Mouse (Mus musculus): Measurements from ENCODE around the gene Rad51b.
A peak's percentile ranks its signal among the peaks of the same experiment; 100 is the strongest.

Gene Rad51b

GRCm38 (mm10) chr12:79330571-79330970 is 33.5 kb downstream of the Rad51b start:
- DNase-seq (ENCODE audit: inconsistent ontology term), result no peak

- no peak for DNase-seq (ENCODE audit: inconsistent ontology term)
Observed at GRCm38 (mm10) chr12:79331722-79332121, 34.6 kb downstream of the Rad51b start.

DNA sequence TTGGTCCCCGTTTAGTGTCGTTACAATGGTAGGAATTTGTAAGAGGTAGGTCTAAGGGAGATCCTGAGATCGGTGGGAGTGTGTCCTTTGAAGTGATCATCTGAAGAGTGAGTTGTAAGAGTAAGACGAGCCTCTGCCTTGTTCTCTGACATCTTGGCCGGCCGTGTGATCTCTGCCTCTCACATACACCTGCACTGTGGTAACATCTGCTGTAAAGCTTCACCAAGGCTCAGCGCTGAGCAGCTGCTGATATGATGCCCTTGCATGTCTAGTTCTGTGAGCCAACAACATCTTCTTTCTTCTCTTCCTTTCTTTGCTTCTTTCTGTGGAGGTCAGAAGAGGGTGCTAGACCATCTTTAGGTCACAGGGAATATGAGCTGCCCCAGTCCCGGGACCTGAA is 41.7 kb downstream of the Rad51b start:
- DNase-seq (ENCODE audit: inconsistent ontology term), result no peak

DNA sequence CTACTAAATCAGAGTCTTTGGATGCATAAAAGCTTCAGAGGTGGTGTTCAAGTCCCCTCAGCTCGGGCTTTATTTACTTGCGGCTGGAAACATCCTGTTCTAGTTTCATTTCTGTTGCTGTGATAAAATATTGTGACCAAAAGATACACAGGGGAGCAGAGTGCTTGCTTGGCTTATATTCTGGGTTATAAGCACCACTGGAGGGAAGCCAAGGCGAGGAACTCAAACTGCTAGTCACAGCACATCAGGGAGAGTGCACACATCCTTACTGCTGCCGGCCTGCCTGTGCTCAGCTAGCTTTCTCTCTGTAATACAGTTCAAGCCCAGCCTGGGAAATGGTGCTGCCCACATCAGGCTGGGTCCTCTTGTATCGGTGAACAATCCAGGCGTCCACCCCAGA is 43.4 kb downstream of the Rad51b start:
- DNase-seq (ENCODE audit: inconsistent ontology term), result no peak

DNA sequence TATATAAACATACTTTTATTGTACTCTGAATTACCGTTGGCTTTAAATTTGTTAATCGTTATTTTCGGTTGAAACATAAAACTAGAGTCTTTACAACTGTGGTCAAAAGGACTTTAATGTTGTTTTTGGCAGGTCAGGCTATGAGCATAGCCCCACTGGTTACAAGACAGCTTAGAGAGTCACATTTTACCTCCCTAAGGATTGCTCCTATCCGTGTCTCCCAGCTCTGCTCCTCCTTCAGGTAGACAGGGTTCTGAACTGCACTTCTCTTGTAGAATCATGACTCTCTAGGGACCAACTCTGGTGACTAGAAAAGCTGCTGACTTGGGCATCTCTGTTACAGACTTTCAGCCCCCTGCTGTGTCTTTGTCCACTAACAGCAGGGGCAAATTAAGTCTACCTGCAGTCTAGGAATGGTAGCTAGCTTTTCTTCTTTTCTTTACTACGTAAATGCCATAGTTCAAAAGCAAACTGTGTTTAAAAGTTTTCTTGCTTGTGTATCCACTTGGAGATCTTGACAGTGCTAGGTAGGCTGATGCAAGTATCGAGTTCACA is 44.3 kb downstream of the Rad51b start:
- no peak for DNase-seq (ENCODE audit: inconsistent ontology term)

GRCm38 (mm10) chr12:79346198-79346733 is 49.2 kb downstream of the Rad51b start:
- no peak for DNase-seq (ENCODE audit: inconsistent ontology term)

DNA sequence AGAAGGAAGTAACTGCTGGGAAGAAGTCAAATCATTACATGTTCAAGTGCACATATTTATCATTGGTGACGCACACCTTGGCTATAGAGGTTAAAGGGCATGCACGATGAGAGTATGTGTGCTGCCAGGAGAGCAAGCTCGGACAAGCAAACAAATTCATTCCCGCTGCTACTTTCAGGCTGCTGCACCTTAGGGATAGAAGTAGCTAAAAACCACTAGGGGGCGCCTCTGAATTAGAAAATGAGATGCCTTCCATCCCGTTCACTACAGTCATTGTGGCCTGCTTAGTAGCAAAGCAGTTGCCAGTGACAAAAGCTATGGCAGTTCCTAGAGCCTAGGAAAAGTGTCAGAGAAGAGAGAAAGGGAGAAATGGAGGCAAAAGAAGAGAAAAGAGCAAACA is 50.6 kb downstream of the Rad51b start:
- DNase-seq (ENCODE audit: inconsistent ontology term), result peak; percentile 82

DNA sequence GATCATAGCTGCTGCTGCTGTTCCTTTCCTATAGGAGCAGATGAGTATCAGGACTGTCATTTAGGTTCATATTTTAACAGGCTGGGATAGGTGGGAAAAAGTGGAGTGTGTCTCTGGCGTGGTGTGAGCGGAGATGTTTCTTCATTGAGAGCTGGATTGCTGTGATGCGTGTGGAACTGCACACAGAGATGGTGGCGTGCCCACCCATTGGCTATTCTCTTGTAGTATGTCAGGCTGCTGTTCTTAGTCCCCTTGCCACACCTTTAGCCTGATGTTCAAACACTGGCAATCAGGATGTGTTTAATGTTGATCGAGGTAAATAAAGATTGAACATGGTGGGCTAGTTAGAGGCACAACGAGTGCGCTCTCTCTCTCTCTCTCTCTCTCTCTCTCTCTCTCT is 54.4 kb downstream of the Rad51b start:
- DNase-seq (ENCODE audit: inconsistent ontology term), result no peak

DNA sequence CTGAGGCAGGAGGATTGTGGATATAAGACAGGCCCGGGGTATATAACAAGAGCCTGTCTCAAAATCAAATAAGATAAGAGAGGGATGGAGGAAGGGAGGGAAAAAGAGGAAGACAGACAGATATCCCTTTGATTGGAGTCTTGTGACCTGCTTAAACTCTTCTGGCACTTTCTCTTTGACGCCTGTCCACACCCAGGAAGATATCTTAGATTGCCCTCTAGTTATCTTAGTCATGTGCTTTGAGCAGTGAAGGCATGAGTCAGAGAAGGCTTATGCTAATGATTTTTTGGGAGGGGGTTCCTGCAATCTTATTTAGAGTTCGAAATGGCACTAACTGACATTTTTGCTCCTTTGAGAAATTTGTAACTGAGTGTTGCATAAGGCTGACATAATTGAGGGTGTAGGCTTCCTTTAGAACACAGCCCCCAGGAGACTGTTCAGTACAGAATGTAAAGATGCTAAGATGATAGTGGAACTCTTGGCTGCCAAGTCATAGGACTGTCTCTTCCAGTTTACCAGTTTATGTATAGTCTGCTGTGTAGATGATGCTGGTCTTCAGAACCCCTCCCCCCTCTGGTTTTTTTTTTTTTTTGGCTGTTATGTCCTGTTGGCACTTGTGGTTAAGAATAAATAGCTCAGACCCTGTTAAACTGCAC is 55.1 kb downstream of the Rad51b start:
- DNase-seq (ENCODE audit: inconsistent ontology term), result peak; percentile 58

GRCm38 (mm10) chr12:79352742-79353114 is 55.6 kb downstream of the Rad51b start:
- DNase-seq (ENCODE audit: inconsistent ontology term), result no peak

GRCm38 (mm10) chr12:79353356-79353755 is 56.3 kb downstream of the Rad51b start:
- no peak for DNase-seq (ENCODE audit: inconsistent ontology term)

GRCm38 (mm10) chr12:79354621-79355020 is 57.5 kb downstream of the Rad51b start:
- DNase-seq (ENCODE audit: inconsistent ontology term), result no peak

DNA sequence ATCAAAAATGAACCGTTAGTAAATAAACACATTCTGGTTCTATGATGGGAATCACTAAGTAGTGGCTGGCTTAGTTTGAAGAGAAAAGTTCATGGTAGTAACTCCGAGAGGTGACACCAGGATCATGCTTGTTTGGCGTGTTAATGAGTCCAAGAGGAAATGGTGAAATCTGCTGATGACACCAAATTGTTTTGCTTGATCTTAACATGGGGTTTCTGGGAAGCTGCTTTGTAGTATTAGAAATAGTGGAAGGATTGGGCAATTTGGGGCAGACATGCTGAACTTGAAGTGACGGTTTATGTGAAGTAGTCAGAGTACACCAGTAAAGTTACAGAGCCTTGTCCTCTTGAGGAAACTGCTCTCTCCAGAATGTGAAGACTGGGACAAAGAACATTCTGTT is 59.1 kb downstream of the Rad51b start:
- no peak for DNase-seq (ENCODE audit: inconsistent ontology term)

GRCm38 (mm10) chr12:79357631-79358030 is 60.5 kb downstream of the Rad51b start:
- DNase-seq (ENCODE audit: inconsistent ontology term), result no peak

- DNase-seq (ENCODE audit: inconsistent ontology term), result no peak
Observed at GRCm38 (mm10) chr12:79358613-79359218, 61.6 kb downstream of the Rad51b start.

GRCm38 (mm10) chr12:79359404-79359803 is 62.3 kb downstream of the Rad51b start:
- DNase-seq (ENCODE audit: inconsistent ontology term), result no peak

DNA sequence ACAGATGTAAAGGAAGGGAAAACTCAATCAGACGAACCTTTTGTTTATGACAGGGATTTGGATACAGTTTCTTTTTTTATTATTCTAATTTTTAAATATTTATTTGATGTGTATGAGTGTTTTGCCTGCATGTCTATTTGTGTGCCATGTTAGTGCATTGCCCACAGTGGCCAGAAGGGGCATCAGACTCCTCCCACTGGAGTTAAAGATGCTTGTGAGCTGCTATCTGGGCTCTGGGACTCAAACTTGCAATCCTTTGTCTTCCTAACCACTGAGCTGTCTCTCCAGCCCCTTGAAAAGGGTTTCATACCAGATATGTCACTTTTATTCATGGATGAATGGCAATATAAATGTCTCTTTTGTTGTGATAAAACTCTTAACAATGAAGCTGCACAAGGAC is 65.1 kb downstream of the Rad51b start:
- no peak for DNase-seq (ENCODE audit: inconsistent ontology term)

DNA sequence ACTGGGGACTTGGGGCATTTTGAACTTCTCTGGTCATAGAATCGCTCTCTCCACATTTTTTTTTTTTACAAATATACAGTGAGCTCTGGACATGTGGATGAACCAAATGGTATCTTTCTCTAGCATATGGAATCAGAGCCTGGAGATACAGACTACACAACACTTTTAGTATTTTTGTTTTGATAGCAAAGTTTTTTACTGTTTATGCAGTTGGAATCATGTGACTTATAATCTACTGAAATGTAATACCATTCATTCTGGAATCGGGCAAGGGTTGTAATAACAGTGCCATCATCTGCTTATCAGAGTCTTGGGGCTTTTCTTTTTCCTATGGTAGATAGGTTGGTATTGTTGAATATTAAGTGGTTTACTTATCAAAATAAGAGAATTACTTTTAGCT is 67.2 kb downstream of the Rad51b start:
- no peak for DNase-seq (ENCODE audit: inconsistent ontology term)

DNA sequence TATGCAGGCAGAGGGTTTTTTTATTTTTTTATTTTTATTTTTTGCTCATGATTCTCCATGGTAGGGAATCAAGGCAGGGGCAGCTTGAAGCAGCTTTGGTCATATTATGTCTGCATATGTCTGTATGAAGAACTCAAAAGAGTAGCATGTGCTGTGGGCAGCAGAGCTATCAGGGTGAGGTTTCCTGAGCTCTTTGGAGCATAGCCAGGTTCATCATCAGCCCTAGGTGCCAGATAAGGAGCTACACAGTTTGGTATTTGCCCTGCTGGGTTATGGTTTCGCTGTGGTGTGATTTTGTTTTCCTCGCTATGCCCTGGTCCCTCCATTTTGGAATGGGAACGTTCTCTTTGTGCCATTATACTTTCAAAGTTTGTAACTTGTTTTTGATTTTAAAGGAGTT is 71.7 kb downstream of the Rad51b start:
- no peak for DNase-seq (ENCODE audit: inconsistent ontology term)

DNA sequence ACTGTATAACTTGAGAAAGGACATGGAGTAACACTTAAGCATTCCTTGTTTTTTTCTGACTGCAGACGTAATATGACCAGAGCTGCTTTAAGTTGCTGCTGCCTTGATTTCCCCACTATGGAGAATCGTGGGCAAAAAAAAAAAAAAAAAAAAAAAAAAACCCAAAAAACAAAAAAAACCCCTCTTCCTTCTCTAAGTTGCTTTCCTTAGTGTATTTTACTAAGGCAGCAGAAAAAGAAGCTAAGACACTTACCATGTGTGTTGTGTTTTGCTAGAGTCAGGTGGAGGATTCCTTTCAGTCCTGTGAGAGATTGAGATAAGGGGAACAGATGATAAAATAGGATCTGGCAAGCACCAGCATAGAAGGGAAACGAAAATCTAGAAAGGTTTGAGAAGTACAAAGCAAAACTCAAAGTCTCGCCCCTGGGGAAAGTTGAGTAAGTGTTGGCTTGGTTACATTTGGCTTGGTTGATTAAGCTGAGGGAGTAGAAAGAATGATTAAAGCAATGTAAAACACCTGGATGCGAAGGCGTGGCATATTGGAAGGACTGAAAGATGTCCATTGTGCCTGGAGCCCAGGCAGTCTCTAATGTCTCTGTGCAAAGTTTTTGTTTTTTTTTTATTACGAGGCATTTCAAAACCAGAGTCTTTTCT is 72.6 kb downstream of the Rad51b start:
- no peak for DNase-seq (ENCODE audit: inconsistent ontology term)

- no peak for DNase-seq (ENCODE audit: inconsistent ontology term)
Observed at GRCm38 (mm10) chr12:79372697-79373096, 75.6 kb downstream of the Rad51b start.

DNA sequence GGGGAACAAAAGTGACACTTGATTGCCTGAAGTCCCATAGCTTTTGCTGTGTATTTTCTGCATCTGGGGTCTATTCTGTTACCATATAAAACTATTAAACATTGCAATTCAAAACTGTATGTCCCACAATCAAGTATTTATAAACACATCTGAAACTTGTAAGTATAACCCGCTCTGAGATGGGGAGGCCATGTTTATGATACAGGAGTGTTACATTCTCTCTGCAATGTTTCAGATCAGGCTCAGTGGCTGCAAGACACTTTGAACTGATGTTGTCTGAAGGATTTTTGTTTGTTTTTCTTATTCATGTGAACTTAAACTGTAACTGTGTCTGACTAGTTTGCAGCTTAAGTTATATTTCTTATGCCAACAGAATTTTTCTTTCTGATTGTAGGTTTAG is 80.3 kb downstream of the Rad51b start:
- no peak for DNase-seq (ENCODE audit: inconsistent ontology term)

DNA sequence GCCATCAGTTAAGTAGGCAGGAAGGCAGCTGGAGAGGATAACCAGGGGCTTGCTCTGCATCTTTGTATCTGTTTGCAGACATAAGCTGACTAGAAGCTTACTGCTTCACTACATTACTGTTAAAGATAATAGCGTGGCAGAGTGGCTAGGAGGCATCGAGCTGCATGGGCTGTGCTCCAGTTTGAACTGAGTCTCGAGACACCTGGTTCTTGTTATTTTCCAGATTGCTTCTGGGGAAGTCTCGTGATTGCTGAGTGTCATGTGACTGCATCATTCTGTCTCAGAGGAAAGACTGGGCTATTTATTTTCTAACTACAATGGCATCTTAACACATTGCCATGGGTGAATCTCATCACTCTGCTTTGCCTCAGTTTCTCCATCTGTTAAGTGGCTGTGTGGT is 80.8 kb downstream of the Rad51b start:
- no peak for DNase-seq (ENCODE audit: inconsistent ontology term)
